Mouse (Mus musculus) mesoderm, embryonic 11.5 days (tissue): ENCODE results near the gene 5330417C22Rik.
A peak's percentile ranks its signal among the peaks of the same experiment; 100 is the strongest.

Experiments used
- DNase-seq: peaks from one replicate; pipeline ENCODE4 v3.0.0-alpha.2; 2012; ENCODE audit warnings: low read depth, low spot score

The 5330417C22Rik gene

DNA sequence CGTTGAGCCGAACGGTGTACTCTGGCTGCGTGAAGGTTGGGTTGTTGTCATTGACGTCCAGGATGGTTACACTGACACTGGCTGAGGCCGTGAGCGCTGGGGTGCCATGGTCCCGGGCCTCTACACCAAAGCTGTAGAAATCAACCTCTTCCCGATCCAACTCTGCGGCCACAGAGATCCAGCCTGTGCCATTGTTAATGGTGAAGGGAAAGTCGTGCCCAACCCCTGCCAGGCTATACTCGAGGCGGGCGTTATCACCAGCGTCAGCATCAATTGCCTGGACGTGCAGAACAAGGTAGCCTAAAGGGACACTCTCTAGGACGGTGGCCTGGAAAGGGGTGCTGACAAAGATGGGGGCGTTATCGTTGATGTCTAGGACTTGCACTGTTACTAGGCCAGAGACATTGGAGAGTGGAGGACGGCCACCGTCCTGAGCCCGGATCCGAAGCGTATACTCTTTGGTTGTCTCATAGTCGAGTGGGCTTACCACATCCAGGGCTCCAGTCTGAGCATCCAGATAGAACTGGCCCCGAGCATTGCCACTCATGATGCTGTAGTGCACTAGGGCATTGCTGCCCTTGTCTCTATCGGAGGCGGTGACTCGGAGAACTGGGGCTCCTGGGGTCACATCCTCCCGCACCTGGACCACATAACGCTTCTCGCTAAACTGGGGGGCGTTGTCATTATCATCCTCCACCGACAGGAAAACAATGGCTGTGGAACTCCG is 122.5 kb downstream of the 5330417C22Rik start:
- no peak for DNase-seq

DNA sequence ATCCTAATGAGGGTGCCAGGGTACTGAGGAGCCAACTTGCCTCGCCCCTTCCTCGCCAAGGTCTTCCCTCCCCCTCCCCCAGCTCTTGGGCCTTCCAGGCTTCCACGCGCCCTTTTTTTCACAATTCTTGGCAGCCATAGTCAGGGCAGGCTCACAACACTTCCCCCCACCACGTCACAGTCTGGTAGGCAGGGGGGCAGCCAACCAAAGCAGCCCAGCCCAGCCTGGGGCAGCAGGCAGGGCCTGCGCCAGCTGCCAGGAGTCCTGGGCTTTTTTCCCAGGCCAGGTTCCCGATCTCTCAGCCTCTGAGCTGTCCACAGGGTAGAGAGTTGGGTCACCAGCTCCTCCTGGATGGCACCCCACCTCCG is 124.6 kb downstream of the 5330417C22Rik start:
- no peak for DNase-seq

DNA sequence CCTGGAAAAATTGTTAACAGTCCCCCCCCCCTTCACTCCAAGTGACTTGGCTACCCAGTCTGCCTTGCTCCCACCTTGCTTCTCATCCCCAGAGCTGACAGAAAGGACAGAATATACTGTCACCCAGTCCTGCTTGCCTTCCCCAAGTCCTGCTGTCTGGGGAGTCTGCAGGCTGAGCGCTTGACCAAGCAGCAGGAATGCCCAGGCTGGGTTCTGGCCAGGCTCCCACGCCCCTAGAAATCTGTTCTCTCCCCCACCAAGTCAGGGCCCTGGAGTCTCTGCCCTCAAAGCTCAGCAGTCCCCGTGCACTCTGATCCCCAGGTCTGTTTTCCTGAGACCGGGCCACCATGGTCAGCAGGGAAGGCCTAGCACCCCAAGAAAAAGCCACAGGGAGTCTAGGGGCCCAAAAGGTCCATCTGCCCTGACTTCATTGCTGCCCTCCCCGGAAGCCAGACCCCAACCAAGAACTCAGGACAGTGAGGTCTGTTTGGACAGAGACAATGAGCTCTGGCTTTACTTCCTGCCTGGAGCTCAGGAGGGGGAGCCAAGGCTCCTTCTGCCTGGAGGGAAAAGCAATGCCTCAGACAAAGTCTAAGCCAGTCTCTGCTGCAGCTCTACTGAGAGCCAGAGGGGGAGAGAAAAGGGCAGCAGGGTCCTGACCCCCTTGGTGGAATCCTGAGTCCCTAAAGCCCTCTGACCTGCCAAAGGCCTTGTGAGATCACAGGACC is 125.1 kb downstream of the 5330417C22Rik start:
- DNase-seq = no peak

DNA sequence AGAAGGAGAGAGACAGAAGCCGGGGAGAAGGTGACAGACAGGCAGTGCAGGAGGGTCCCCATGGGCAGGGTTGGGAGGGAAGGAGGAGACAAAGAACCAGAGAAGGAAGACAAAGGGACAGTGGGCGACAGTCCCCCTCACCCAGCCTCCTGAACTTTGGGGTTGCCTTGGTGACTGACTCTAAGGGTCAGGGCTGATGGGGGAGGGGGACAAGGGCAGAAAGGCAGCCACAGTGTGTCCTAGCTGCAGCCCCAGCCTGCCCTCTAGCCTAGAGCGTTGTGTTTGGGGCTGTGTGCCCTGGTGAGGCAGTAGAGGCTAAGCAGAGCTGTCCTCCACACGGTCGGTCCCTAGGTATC is 126.0 kb downstream of the 5330417C22Rik start:
- DNase-seq = peak; percentile 71

DNA sequence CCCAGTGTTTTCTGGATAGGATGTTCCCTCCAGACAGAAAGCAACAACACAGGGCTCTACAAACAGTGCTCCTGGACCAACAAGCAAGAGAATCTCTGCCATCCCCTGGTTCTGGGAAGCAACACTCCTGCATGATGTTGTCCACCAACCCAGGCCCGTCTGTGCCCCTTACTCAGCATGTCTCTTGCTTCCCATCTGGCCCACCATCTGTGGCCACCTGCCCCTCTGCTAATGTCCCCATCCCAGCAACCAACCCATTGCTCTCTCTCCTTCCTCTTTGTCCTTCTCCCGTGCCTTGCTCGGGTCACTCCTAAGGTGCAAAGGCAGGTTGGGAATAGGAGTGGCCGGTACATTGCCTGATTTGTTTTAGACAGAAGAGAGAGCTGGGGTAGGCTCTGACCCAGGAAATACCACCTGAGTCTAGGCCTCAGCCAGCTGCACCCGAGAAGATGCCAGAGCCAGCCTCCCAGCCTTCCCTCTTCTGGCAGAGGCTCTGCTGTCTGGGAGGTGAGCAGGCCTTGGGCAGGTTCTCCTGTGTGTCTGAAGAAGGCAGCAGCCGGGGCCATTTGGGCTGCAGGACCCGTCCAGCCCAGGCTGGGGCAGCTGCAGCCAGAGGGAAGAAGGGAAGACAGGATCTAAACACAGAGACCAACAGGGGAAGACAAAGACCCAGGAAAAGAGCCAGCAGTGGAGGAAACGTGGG is 126.5 kb downstream of the 5330417C22Rik start:
- no peak for DNase-seq

DNA sequence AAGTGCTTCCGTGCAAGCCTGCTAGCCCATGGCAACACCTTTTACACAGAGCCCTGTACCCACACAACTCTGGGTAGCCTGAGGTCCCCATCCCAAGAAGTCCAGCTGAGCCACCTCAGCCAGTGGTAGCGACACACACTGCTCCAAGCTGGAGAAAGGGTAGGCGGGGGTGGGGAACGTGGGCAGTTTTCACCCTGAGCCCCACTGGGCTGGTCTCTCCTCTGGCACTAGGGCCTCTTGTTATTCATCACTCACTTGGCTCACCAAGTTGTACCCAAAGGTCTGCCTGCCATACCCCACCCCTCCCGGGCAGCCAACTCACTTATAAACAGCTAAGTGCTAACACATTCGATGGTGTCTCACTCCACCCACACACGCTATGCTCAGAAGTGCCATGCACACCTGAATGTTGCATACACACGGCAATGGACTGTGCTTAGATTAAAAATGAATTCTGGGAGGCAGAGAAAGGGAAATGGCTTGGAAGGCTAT is 127.8 kb downstream of the 5330417C22Rik start:
- DNase-seq = no peak

DNA sequence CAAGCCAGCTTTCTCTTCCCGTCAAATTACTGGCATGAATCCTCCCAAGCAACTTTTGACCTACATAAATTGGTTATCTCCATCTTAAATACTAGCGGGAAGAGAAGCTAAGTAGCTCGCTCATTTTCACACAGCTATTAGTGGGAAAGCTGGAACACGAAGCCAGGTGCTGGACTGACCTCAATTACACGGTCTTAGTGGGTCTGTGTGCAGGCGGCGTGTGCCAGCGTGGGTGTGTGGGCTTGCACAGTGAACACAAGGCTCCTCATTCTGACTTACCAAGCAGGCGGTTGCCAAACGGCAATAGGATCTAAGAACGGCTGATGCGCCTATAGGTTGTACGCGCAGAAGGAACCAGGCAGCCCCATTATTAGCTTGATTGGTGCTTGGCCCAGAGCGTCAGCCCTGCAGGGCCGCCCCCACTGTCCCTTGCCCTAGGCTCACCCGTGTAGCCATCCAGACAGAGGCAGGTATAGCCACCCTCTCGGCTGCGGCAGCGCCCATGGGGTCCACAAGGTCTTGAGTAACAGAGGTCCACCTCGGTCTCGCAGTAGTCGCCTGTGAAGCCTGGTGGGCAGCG is 129.9 kb downstream of the 5330417C22Rik start:
- no peak for DNase-seq
